Mouse (Mus musculus) frontal cortex, postnatal 36 days (tissue): Measurements from ENCODE around the gene Gsta4.
"Not testable (repeated sequence)": the region's sequence is repeated elsewhere in the genome, so short reads cannot be mapped to it uniquely, and the experiment has no call there.

Source experiments
- DNase-seq, 2 experiments: peaks; one replicate each; pipeline ENCODE4 v3.0.0; 2022; ENCODE audit warnings: low spot score in 2 of 2

Gsta4 gene

DNA sequence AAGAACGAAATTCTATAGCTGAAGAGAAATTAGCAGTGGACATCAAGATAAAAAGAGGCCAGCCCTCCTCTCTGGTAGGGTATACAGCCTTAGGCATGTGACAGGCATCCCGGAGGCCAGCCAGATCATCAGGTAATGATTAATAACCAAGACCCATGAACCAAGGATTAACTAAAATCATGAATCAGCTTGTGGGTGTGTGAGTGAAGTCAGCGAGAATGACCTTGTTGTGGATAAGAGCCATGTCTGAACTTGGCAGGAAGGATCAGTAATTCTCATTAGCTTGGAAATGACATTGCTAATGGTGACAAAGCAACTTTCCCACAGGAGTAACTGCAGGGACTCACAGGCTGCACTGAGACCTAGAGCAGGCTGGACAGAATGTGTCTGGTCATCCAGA lies 47.1 kb downstream of the Gsta4 start:
- DNase-seq, result not testable (repeated sequence)

GRCm38 (mm10) chr9:78230461-78230860 lies 47.9 kb downstream of the Gsta4 start, which contains the start of gene Gsta1:
Gsta1 (plus strand) TSS chr9:78230656.
- DNase-seq, result not testable (repeated sequence)

DNA sequence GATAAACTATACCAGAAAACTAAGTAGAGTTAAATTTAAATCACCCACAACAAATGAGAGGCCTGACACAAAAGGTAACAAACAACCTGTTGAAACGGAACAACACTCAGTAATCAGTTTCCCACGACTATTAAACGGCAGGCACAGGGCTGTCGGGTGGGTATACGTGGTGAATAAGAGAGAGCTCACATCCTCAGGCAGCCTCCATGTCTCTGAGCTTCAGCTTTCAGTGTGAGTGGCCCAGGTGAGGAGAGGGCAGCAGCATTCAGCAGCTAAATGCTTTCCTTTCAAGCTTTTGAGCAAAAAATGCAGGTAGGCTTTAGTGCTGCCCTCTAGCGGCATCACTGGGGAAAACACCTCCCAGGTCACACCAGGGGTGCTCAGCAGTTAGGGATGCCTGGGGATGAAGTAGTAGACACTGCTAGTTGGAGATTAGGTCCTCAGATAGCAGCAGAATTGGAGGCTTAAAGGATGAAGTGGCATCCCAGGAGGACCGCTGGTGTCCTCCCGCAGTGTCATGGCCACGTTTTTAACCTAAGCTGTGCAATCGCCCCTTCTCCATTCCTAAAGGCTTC lies 50.6 kb downstream of the Gsta4 start:
- not testable (repeated sequence) for DNase-seq

DNA sequence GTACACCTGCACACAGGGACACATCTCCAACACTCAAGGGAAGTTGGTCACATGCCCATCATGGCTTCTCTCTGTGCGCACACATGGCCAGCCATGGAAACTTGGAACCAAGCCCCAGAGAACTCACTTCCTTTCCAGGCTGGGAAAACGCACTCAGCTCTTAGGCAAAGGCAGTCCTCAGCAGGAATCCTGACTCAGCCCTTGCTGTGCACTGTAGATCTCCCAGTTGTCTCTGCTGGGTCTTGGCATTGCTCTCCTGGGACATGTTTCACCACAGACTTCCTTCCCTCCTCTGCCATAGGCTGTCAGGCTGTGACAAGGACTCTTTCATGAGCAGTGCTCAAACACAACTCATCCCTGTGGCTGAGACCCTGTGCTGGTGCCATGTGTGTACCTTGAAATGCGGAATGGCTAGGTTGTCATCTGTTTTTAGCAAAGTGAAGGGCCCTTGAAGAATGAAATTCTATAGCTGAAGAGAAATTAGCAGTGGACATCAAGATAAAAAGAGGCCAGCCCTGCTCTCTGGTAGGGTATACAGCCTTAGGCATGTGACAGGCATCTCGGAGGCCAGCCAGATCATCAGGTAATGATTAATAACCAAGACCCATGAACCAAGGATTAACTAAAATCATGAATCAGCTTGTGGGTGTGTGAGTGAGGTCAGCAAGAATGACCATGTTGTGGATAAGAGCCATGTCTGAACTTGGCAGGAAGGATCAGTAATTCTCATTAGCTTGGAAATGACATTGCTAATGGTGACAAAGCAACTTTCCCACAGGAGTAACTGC lies 73.3 kb downstream of the Gsta4 start:
- not testable (repeated sequence) for DNase-seq

DNA sequence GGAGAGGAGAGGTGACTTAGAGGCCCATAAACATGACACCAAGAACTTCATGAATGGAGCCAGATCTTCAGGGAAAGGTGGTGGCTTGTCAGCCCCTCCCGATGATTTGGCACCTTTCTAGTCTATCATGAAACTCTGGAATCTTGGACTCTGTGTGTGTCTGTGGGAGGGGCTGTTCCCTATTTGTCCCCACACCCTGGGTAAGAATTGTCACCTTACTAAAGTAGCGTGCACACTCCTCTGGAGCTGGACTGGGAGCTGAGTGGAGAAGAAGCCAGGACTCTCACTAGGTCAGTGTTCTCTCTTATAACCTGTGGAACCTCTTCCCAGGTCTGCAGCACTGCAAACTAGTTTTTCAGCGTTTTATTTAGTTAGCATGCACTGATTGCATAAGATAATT lies 74.3 kb downstream of the Gsta4 start, which contains the start of gene Gm3776:
Gm3776 (plus strand) TSS at position 216 of the 400 bp plus-strand sequence.
- not testable (repeated sequence) for DNase-seq
